Mouse (Mus musculus) limb, embryonic 14.5 days (tissue): ENCODE measurements at regions not wholly inside any gene's neighbourhood (a gene's known extent, or its start where the extent isn't known, plus 50 kb on each side); places are given as distances from the start of the nearest gene placed in this dataset.

Experiments used
- ATAC-seq: fragments of 200-750 bp; cut with Nextera tagmentation; 2 replicates; pipeline ENCODE4 v1.8.0; 2017; ENCODE audit warnings: low read depth, moderate number of reproducible peaks, moderate TSS enrichment; ENCODE audit not compliant: low FRiP score
- DNase-seq: peaks from one replicate; pipeline ENCODE4 v3.0.0-alpha.2; 2015; ENCODE audit warnings: low spot score
- H3K27ac ChIP-seq: fragments of 300-500 bp; sonication (generic); replicated peaks from 2 replicates; pipeline ENCODE4 v1.5.1; 2014; ENCODE audit warnings: low read depth, mild to moderate bottlenecking, low read length, moderate library complexity, mixed read lengths
- H3K27me3 ChIP-seq: fragments of 300-500 bp; sonication (generic); 2 replicates; pipeline ENCODE4 v1.6.1; 2014; ENCODE audit warnings: low read length, mixed read lengths; ENCODE audit not compliant: control insufficient read depth, insufficient read depth
- H3K36me3 ChIP-seq: fragments of 300-500 bp; sonication (generic); 2 replicates; pipeline ENCODE4 v1.6.1; 2014; ENCODE audit warnings: mild to moderate bottlenecking, low read length, moderate library complexity, mixed read lengths; ENCODE audit not compliant: control insufficient read depth, insufficient read depth
- H3K4me1 ChIP-seq: fragments of 300-500 bp; sonication (generic); 2 replicates; pipeline ENCODE4 v1.6.1; 2014; ENCODE audit warnings: antibody characterized with exemption, low read length, mixed read lengths; ENCODE audit not compliant: control insufficient read depth, insufficient read depth
- H3K4me2 ChIP-seq: fragments of 300-500 bp; sonication (generic); replicated peaks from 2 replicates; pipeline ENCODE4 v1.6.1; 2014; ENCODE audit warnings: low read depth, mild to moderate bottlenecking, low read length, moderate library complexity; ENCODE audit not compliant: severe bottlenecking
- H3K4me3 ChIP-seq: fragments of 300-500 bp; sonication (generic); replicated peaks from 2 replicates; pipeline ENCODE4 v1.5.1; 2014; ENCODE audit warnings: low read length
- H3K9ac ChIP-seq: fragments of 300-500 bp; sonication (generic); 2 replicates; pipeline ENCODE4 v1.6.1; 2014; ENCODE audit warnings: mild to moderate bottlenecking, low read depth, low read length, moderate library complexity; ENCODE audit not compliant: severe bottlenecking
- H3K9me3 ChIP-seq: fragments of 300-500 bp; sonication (generic); 2 replicates; pipeline ENCODE4 v1.6.1; 2016; ENCODE audit warnings: low read length; ENCODE audit not compliant: control insufficient read depth
- POLR2A ChIP-seq: fragments of 200-500 bp; IDR thresholded peaks from 2 replicates; pipeline ENCODE4 v1.8.0; 2012; ENCODE audit warnings: inconsistent platforms, mild to moderate bottlenecking, moderate library complexity, borderline replicate concordance; ENCODE audit not compliant: insufficient read depth, insufficient read length; ENCODE audit errors: extremely low read depth
- WGBS: fragments of 180-500 bp; shearing (Covaris S2); extraction: QIAGEN DNeasy Blood & Tissue Kit; methylation state at CpG from one replicate; pipeline ENCODE4 v1.1.7; 2014; 5-methylcytosine and 5-hydroxymethylcytosine counted together

GRCm38 (mm10) chr8:35250641-35251040, 514.9 kb upstream of the Gm19410 start:
- no peaks in the 10 kb centered on the region for H3K4me1 ChIP-seq
- ATAC-seq (no peak), DNase-seq (no peak)
- 62% methylated on average over 4 of the region's 4 CpGs for WGBS
- H3K9me3 ChIP-seq, result no peaks in the 10 kb centered on the region
- no peaks in the 10 kb centered on the region for H3K27me3 ChIP-seq
- H3K4me2 ChIP-seq, result no peak overlapping the region
- no peak overlapping the region for H3K9ac ChIP-seq
- H3K36me3 ChIP-seq, result no peaks in the 10 kb centered on the region
- no peak overlapping the region for H3K27ac ChIP-seq
- no peak overlapping the region for H3K4me3 ChIP-seq
- no peak for TF ChIP-seq POLR2A

GRCm38 (mm10) chr8:35253946-35254345, 511.6 kb upstream of the Gm19410 start:
- 78% methylated on average over 4 of the region's 4 CpGs for WGBS
- no peaks in the 10 kb centered on the region for H3K36me3 ChIP-seq
- H3K27me3 ChIP-seq, result no peaks in the 10 kb centered on the region
- DNase-seq, result no peak
- H3K4me3 ChIP-seq, result no peak overlapping the region
- no peak overlapping the region for H3K4me2 ChIP-seq
- H3K9me3 ChIP-seq, result no peaks in the 10 kb centered on the region
- H3K4me1 ChIP-seq, result no peaks in the 10 kb centered on the region
- H3K27ac ChIP-seq, result no peak overlapping the region
- no peak for ATAC-seq
- H3K9ac ChIP-seq, result no peak overlapping the region
- no peak for TF ChIP-seq POLR2A

- Histone ChIP-seq H3K9me3 (no peaks in the 10 kb centered on the region), H3K36me3 (no peaks in the 10 kb centered on the region), H3K27me3 (no peaks in the 10 kb centered on the region), H3K9ac (no peak overlapping the region), H3K27ac (no peak overlapping the region), H3K4me1 (no peaks in the 10 kb centered on the region), H3K4me2 (no peak overlapping the region), H3K4me3 (no peak overlapping the region)
- TF ChIP-seq POLR2A, result no peak
- ATAC-seq (no peak), DNase-seq (no peak)
- 81% methylated on average over 2 of the region's 2 CpGs for WGBS
These were observed 510.3 kb upstream of the Gm19410 start for GRCm38 (mm10) chr8:35255327-35255726.

- 53% methylated on average over 4 of the region's 4 CpGs for WGBS
- H3K9me3 ChIP-seq, result no peaks in the 10 kb centered on the region
- no peak overlapping the region for H3K27ac ChIP-seq
- no peak for TF ChIP-seq POLR2A
- H3K27me3 ChIP-seq, result no peaks in the 10 kb centered on the region
- H3K36me3 ChIP-seq, result no peaks in the 10 kb centered on the region
- DNase-seq (no peak), ATAC-seq (no peak)
- H3K4me2 ChIP-seq, result no peak overlapping the region
- no peak overlapping the region for H3K4me3 ChIP-seq
- H3K4me1 ChIP-seq, result no peaks in the 10 kb centered on the region
- H3K9ac ChIP-seq, result no peak overlapping the region
These were observed 508.6 kb upstream of the Gm19410 start for GRCm38 (mm10) chr8:35256958-35257357.

GRCm38 (mm10) chr8:35268221-35268620, 497.4 kb upstream of the Gm19410 start:
- no peak overlapping the region for H3K27ac ChIP-seq
- no peaks in the 10 kb centered on the region for H3K9me3 ChIP-seq
- DNase-seq (peak; percentile 27), ATAC-seq (no peak)
- H3K4me3 ChIP-seq, result no peak overlapping the region
- H3K36me3 ChIP-seq, result no peaks in the 10 kb centered on the region
- 61% methylated on average over 5 of the region's 5 CpGs for WGBS
- TF ChIP-seq POLR2A, result no peak
- H3K4me1 ChIP-seq, result no peaks in the 10 kb centered on the region
- no peaks in the 10 kb centered on the region for H3K27me3 ChIP-seq
- H3K9ac ChIP-seq, result no peak overlapping the region
- H3K4me2 ChIP-seq, result no peak overlapping the region

- Histone ChIP-seq H3K4me1 (no peaks in the 10 kb centered on the region), H3K27ac (no peak overlapping the region), H3K4me2 (no peak overlapping the region), H3K4me3 (no peak overlapping the region), H3K9me3 (no peaks in the 10 kb centered on the region), H3K9ac (no peak overlapping the region), H3K27me3 (no peaks in the 10 kb centered on the region), H3K36me3 (no peaks in the 10 kb centered on the region)
- WGBS, result 93% methylated on average over 2 of the region's 2 CpGs
- TF ChIP-seq POLR2A, result no peak
- ATAC-seq (no peak), DNase-seq (no peak)
These were observed 496.6 kb upstream of the Gm19410 start for GRCm38 (mm10) chr8:35268986-35269385.
